Mouse (Mus musculus): ENCODE results near the gene Myocd.

Myocd gene

GRCm38 (mm10) chr11:65235374-65235773 is 34.4 kb downstream of the Myocd start:
- in situ Hi-C loops (cut with MboI; ENCODE audit: low pct_unique_long_range_greater_than_20kb in 1 of 2, low sequenced_read_pairs in 2 of 2, unreplicated experiment in 1 of 2) = no loop called here

- in situ Hi-C loops (cut with MboI; ENCODE audit: low pct_unique_long_range_greater_than_20kb in 1 of 2, low sequenced_read_pairs in 2 of 2, unreplicated experiment in 1 of 2) = no loop called here
These were observed 38.0 kb downstream of the Myocd start for GRCm38 (mm10) chr11:65231771-65232170.

GRCm38 (mm10) chr11:65226766-65227165 is 43.0 kb downstream of the Myocd start:
- in situ Hi-C loops (cut with MboI; ENCODE audit: low pct_unique_long_range_greater_than_20kb in 1 of 2, low sequenced_read_pairs in 2 of 2, unreplicated experiment in 1 of 2) = no loop called here

- in situ Hi-C loops (cut with MboI; ENCODE audit: low pct_unique_long_range_greater_than_20kb in 1 of 2, low sequenced_read_pairs in 2 of 2, unreplicated experiment in 1 of 2) = no loop called here
These were observed 54.7 kb downstream of the Myocd start for GRCm38 (mm10) chr11:65214954-65215629.

GRCm38 (mm10) chr11:65213806-65214205 is 56.0 kb downstream of the Myocd start:
- in situ Hi-C loops (cut with MboI; ENCODE audit: low pct_unique_long_range_greater_than_20kb in 1 of 2, low sequenced_read_pairs in 2 of 2, unreplicated experiment in 1 of 2) = no loop called here

- in situ Hi-C loops (cut with MboI; ENCODE audit: low pct_unique_long_range_greater_than_20kb in 1 of 2, low sequenced_read_pairs in 2 of 2, unreplicated experiment in 1 of 2) = no loop called here
These were observed 58.1 kb downstream of the Myocd start for GRCm38 (mm10) chr11:65211701-65212100.

- in situ Hi-C loops (cut with MboI; ENCODE audit: low pct_unique_long_range_greater_than_20kb in 1 of 2, low sequenced_read_pairs in 2 of 2, unreplicated experiment in 1 of 2) = no loop called here
These were observed 60.3 kb downstream of the Myocd start for GRCm38 (mm10) chr11:65209441-65209840.

GRCm38 (mm10) chr11:65205306-65205705 is 64.5 kb downstream of the Myocd start:
- in situ Hi-C loops (cut with MboI; ENCODE audit: low pct_unique_long_range_greater_than_20kb in 1 of 2, low sequenced_read_pairs in 2 of 2, unreplicated experiment in 1 of 2) = no loop called here

- in situ Hi-C loops (cut with MboI; ENCODE audit: low pct_unique_long_range_greater_than_20kb in 1 of 2, low sequenced_read_pairs in 2 of 2, unreplicated experiment in 1 of 2) = no loop called here
These were observed 65.1 kb downstream of the Myocd start for GRCm38 (mm10) chr11:65204651-65205050.

GRCm38 (mm10) chr11:65203020-65203419 is 66.8 kb downstream of the Myocd start:
- in situ Hi-C loops (cut with MboI; ENCODE audit: low pct_unique_long_range_greater_than_20kb in 1 of 2, low sequenced_read_pairs in 2 of 2, unreplicated experiment in 1 of 2) = no loop called here

- in situ Hi-C loops (cut with MboI; ENCODE audit: low pct_unique_long_range_greater_than_20kb in 1 of 2, low sequenced_read_pairs in 2 of 2, unreplicated experiment in 1 of 2) = no loop called here
These were observed 67.6 kb downstream of the Myocd start for GRCm38 (mm10) chr11:65202236-65202635.

- in situ Hi-C loops (cut with MboI; ENCODE audit: low pct_unique_long_range_greater_than_20kb in 1 of 2, low sequenced_read_pairs in 2 of 2, unreplicated experiment in 1 of 2) = no loop called here
These were observed 71.8 kb downstream of the Myocd start for GRCm38 (mm10) chr11:65198026-65198425.

- in situ Hi-C loops (cut with MboI; ENCODE audit: low pct_unique_long_range_greater_than_20kb in 1 of 2, low sequenced_read_pairs in 2 of 2, unreplicated experiment in 1 of 2) = no loop called here
These were observed 72.5 kb downstream of the Myocd start for GRCm38 (mm10) chr11:65197280-65197679.

- in situ Hi-C loops (cut with MboI; ENCODE audit: low pct_unique_long_range_greater_than_20kb in 1 of 2, low sequenced_read_pairs in 2 of 2, unreplicated experiment in 1 of 2) = no loop called here
These were observed 82.8 kb downstream of the Myocd start for GRCm38 (mm10) chr11:65186974-65187373.

GRCm38 (mm10) chr11:65185114-65185513 is 84.7 kb downstream of the Myocd start:
- in situ Hi-C loops (cut with MboI; ENCODE audit: low pct_unique_long_range_greater_than_20kb in 1 of 2, low sequenced_read_pairs in 2 of 2, unreplicated experiment in 1 of 2) = no loop called here

- in situ Hi-C loops (cut with MboI; ENCODE audit: low pct_unique_long_range_greater_than_20kb in 1 of 2, low sequenced_read_pairs in 2 of 2, unreplicated experiment in 1 of 2) = no loop called here
These were observed 99.6 kb downstream of the Myocd start for GRCm38 (mm10) chr11:65170121-65170750.

- in situ Hi-C loops (cut with MboI; ENCODE audit: low pct_unique_long_range_greater_than_20kb in 1 of 2, low sequenced_read_pairs in 2 of 2, unreplicated experiment in 1 of 2) = no loop called here
These were observed 107.0 kb downstream of the Myocd start, which contains the start of gene Arhgap44 for GRCm38 (mm10) chr11:65162767-65163120. Gene Arhgap44 (minus strand): TSS chr11:65162961.

GRCm38 (mm10) chr11:65161881-65162766 is 107.7 kb downstream of the Myocd start:
- in situ Hi-C loops (cut with MboI; ENCODE audit: low pct_unique_long_range_greater_than_20kb in 1 of 2, low sequenced_read_pairs in 2 of 2, unreplicated experiment in 1 of 2) = no loop called here
